Mouse (Mus musculus): ENCODE measurements around the gene Tmem108. TPM values are rescaled to one million over a fixed set of nuclear protein-coding genes. Genes with fewer than 3 reads are reported as not detected.

Tmem108 gene
- polyA plus RNA-seq, 1 experiment, result 0.01 TPM

DNA sequence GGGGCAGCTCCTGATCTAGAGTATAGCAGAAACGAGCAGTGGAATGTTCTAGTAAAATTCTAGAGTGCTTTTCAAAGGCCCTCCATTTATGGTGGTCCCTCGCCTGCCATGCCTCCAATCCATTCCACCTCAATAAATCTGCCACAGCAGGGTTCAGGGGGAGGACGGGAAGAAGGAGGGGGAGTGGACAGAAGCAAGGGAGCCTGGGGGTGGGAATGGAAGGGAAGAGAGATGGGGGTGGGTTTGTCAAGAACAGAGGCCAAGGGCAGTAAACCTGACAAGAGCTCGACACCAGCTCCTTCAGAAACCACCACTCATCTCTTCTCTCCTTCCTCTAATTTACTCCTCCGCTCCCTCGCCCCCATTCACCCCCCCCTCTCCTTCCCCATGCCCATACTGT, 238.6 kb downstream of the Tmem108 start:
- no peak for TF ChIP-seq CEBPB (IDR thresholded peaks at IDR 0.05; ENCODE audit: low read depth)
- TF ChIP-seq FOSL1 (IDR thresholded peaks at IDR 0.05; ENCODE audit: insufficient read depth, low read length, poor library complexity, severe bottlenecking), result no peak
- no peak for TF ChIP-seq CTCF (IDR thresholded peaks at IDR 0.05; ENCODE audit: control insufficient read depth, insufficient read depth, insufficient read length)
- no peak for TF ChIP-seq MAX (IDR thresholded peaks at IDR 0.05)
- no peak for TF ChIP-seq MYOD1 (IDR thresholded peaks at IDR 0.05; ENCODE audit: control insufficient read depth, insufficient read length, low read depth)
- no peak for TF ChIP-seq MYOG (IDR thresholded peaks at IDR 0.05; ENCODE audit: control insufficient read depth, extremely low read depth, insufficient read length)
- no peak for TF ChIP-seq USF1 (IDR thresholded peaks at IDR 0.05; ENCODE audit: low read depth)
- peaks cover 28% of the 10 kb centered on the region for H3K27me3 ChIP-seq (ENCODE audit: control insufficient read depth, insufficient read depth, insufficient read length)
- no peaks in the 10 kb centered on the region for H3K36me3 ChIP-seq (ENCODE audit: control insufficient read depth, insufficient read depth)
- no peaks in the 10 kb centered on the region for H3K79me2 ChIP-seq (ENCODE audit: control insufficient read depth, insufficient read depth)
- H3K79me3 ChIP-seq (ENCODE audit: low read depth), result no peaks in the 10 kb centered on the region
- H3ac ChIP-seq (ENCODE audit: control insufficient read depth, insufficient read length, low read depth), result no peak overlapping the region
- no peak overlapping the region for H3K4me3 ChIP-seq (ENCODE audit: insufficient read depth, poor library complexity, severe bottlenecking)

DNA sequence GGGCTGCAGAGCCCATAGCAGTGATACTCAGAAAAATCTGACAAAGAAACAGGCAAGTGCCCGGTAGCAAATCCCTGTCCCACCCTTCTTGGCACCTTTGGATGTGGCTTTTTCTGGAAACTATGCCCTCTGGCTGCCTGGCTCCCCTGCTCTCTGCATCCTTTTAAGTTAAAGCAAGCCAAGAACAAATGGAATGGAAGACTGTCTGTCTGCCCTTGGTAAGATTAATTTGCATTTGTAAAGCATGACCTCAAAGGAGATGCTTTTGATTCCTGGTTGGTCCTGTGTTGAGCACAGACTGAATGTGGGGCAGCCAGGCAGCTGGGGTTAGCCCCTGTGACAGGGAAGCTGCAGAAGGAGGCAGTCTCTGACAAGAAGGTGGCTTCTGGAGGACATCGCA, 247.8 kb downstream of the Tmem108 start:
- Histone ChIP-seq H3K79me2 (ENCODE audit: control insufficient read depth, insufficient read depth) (no peaks in the 10 kb centered on the region), H3K79me3 (ENCODE audit: low read depth) (no peaks in the 10 kb centered on the region), H3K27me3 (ENCODE audit: control insufficient read depth, insufficient read depth, insufficient read length) (peaks cover 14% of the 10 kb centered on the region), H3K36me3 (ENCODE audit: control insufficient read depth, insufficient read depth) (no peaks in the 10 kb centered on the region), H3K4me3 (ENCODE audit: insufficient read depth, poor library complexity, severe bottlenecking) (no peak overlapping the region), H3ac (ENCODE audit: control insufficient read depth, insufficient read length, low read depth) (no peak overlapping the region)
- no peak for TF ChIP-seq CTCF (IDR thresholded peaks at IDR 0.05; ENCODE audit: control insufficient read depth, insufficient read depth, insufficient read length)
- no peak for TF ChIP-seq MYOD1 (IDR thresholded peaks at IDR 0.05; ENCODE audit: control insufficient read depth, insufficient read length, low read depth)
- no peak for TF ChIP-seq CEBPB (IDR thresholded peaks at IDR 0.05; ENCODE audit: low read depth)
- no peak for TF ChIP-seq FOSL1 (IDR thresholded peaks at IDR 0.05; ENCODE audit: insufficient read depth, low read length, poor library complexity, severe bottlenecking)
- TF ChIP-seq MYOG (IDR thresholded peaks at IDR 0.05; ENCODE audit: control insufficient read depth, extremely low read depth, insufficient read length), result no peak
- TF ChIP-seq USF1 (IDR thresholded peaks at IDR 0.05; ENCODE audit: low read depth), result no peak
- TF ChIP-seq MAX (IDR thresholded peaks at IDR 0.05), result no peak

DNA sequence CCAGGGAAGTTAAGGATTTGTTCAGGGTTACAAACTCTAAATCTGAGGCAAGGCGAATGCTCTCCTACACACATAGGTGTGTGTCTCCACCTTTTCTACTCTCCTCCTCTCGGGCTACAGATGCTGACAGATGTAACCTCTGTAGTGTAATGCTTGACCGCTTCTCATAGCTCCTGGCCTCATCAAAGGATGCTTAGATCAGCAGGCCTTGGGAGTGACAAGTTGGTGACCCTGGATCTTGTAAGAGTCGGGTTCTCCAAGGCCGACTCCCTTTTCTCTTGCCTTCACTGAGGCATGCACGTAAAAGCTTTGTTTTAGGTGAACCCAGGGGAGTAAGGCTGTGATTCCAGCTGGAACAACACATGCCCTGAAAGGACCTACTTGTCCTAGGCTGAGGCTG, 249.4 kb downstream of the Tmem108 start:
- Histone ChIP-seq H3K79me3 (ENCODE audit: low read depth) (no peaks in the 10 kb centered on the region), H3K27me3 (ENCODE audit: control insufficient read depth, insufficient read depth, insufficient read length) (peaks cover 14% of the 10 kb centered on the region), H3ac (ENCODE audit: control insufficient read depth, insufficient read length, low read depth) (no peak overlapping the region), H3K4me3 (ENCODE audit: insufficient read depth, poor library complexity, severe bottlenecking) (no peak overlapping the region), H3K36me3 (ENCODE audit: control insufficient read depth, insufficient read depth) (no peaks in the 10 kb centered on the region), H3K79me2 (ENCODE audit: control insufficient read depth, insufficient read depth) (no peaks in the 10 kb centered on the region)
- TF ChIP-seq MYOG (IDR thresholded peaks at IDR 0.05; ENCODE audit: control insufficient read depth, extremely low read depth, insufficient read length) (no peak), MAX (IDR thresholded peaks at IDR 0.05) (no peak), CTCF (IDR thresholded peaks at IDR 0.05; ENCODE audit: control insufficient read depth, insufficient read depth, insufficient read length) (no peak), USF1 (IDR thresholded peaks at IDR 0.05; ENCODE audit: low read depth) (no peak), CEBPB (IDR thresholded peaks at IDR 0.05; ENCODE audit: low read depth) (no peak), MYOD1 (IDR thresholded peaks at IDR 0.05; ENCODE audit: control insufficient read depth, insufficient read length, low read depth) (no peak), FOSL1 (IDR thresholded peaks at IDR 0.05; ENCODE audit: insufficient read depth, low read length, poor library complexity, severe bottlenecking) (no peak)

GRCm38 (mm10) chr9:103506968-103507584, 254.6 kb downstream of the Tmem108 start:
- Histone ChIP-seq H3ac (ENCODE audit: control insufficient read depth, insufficient read length, low read depth) (no peak overlapping the region), H3K36me3 (ENCODE audit: control insufficient read depth, insufficient read depth) (no peaks in the 10 kb centered on the region), H3K79me2 (ENCODE audit: control insufficient read depth, insufficient read depth) (no peaks in the 10 kb centered on the region), H3K4me3 (ENCODE audit: insufficient read depth, poor library complexity, severe bottlenecking) (no peak overlapping the region), H3K27me3 (ENCODE audit: control insufficient read depth, insufficient read depth, insufficient read length) (peaks cover under 1% of the 10 kb centered on the region), H3K79me3 (ENCODE audit: low read depth) (no peaks in the 10 kb centered on the region)
- no peak for TF ChIP-seq CTCF (IDR thresholded peaks at IDR 0.05; ENCODE audit: control insufficient read depth, insufficient read depth, insufficient read length)
- no peak for TF ChIP-seq USF1 (IDR thresholded peaks at IDR 0.05; ENCODE audit: low read depth)
- no peak for TF ChIP-seq MAX (IDR thresholded peaks at IDR 0.05)
- TF ChIP-seq MYOD1 (IDR thresholded peaks at IDR 0.05; ENCODE audit: control insufficient read depth, insufficient read length, low read depth), result no peak
- no peak for TF ChIP-seq MYOG (IDR thresholded peaks at IDR 0.05; ENCODE audit: control insufficient read depth, extremely low read depth, insufficient read length)
- TF ChIP-seq CEBPB (IDR thresholded peaks at IDR 0.05; ENCODE audit: low read depth), result no peak

GRCm38 (mm10) chr9:103505067-103505466, 256.6 kb downstream of the Tmem108 start:
- no peaks in the 10 kb centered on the region for H3K79me3 ChIP-seq (ENCODE audit: low read depth)
- TF ChIP-seq MAX (IDR thresholded peaks at IDR 0.05) (no peak), USF1 (IDR thresholded peaks at IDR 0.05; ENCODE audit: low read depth) (no peak), MYOG (IDR thresholded peaks at IDR 0.05; ENCODE audit: control insufficient read depth, extremely low read depth, insufficient read length) (no peak), CEBPB (IDR thresholded peaks at IDR 0.05; ENCODE audit: low read depth) (no peak), MYOD1 (IDR thresholded peaks at IDR 0.05; ENCODE audit: control insufficient read depth, insufficient read length, low read depth) (no peak), CTCF (IDR thresholded peaks at IDR 0.05; ENCODE audit: control insufficient read depth, insufficient read depth, insufficient read length) (no peak), FOSL1 (IDR thresholded peaks at IDR 0.05; ENCODE audit: insufficient read depth, low read length, poor library complexity, severe bottlenecking) (no peak)
- H3K27me3 ChIP-seq (ENCODE audit: control insufficient read depth, insufficient read depth, insufficient read length), result no peaks in the 10 kb centered on the region
- no peaks in the 10 kb centered on the region for H3K36me3 ChIP-seq (ENCODE audit: control insufficient read depth, insufficient read depth)
- H3K79me2 ChIP-seq (ENCODE audit: control insufficient read depth, insufficient read depth), result no peaks in the 10 kb centered on the region
- H3ac ChIP-seq (ENCODE audit: control insufficient read depth, insufficient read length, low read depth), result no peak overlapping the region
- H3K4me3 ChIP-seq (ENCODE audit: insufficient read depth, poor library complexity, severe bottlenecking), result no peak overlapping the region

Measured in C2C12 (cell line).